Mouse (Mus musculus) kidney, postnatal 14 days (tissue): ENCODE measurements around the gene Pck1.

Experiments
- DNase-seq: peaks from one replicate; pipeline ENCODE4 v3.0.0; 2022; ENCODE audit warnings: mixed read lengths

Pck1 gene

DNA sequence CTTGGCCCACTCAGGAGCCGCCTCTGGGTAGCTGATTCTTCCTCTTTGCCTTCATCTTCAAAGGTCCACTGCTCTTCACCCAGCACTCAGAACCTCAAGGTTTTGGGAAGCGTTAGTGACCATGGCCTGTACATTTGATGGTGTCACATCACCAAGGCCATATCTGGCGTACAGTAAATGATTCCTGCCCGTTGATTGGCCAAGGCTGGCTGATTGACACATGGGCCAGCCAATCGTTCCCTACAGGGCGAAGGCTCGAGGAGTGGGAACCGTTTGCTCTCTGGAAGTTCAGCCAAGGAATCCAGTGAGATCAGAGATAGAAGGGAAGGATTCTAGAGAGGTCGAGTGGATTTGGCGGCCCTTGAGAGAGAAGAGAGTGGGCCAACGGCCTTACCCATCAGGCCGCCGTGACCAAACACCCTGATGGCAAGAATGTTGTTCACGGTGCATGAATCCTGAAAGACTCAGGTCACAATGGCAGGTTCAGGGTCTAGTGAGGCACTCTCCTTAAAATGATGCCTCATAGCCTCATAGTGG lies 52.8 kb downstream of the Pck1 start:
- no peak for DNase-seq

DNA sequence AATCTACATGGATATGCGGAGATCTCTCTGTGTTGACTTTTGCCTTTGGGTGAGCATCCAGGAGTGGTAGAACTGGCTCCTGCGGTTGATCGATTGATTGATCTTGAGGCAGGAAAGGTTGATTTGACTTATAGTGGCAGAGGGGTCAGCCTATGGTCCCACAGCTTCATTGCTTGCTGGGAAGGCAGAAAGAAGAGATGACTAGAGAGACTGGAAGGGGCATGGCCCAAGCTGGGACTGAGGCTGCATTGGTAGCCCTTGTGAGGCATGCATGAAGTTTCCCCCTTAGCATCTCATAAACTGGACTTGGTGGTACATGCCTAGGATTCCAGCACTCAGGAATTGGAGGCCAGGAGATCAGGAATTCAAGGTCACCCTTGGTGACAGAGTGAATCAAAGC lies 54.2 kb downstream of the Pck1 start:
- no peak for DNase-seq
